Mouse (Mus musculus): Measurements from ENCODE around the gene Cacna1b.

Cacna1b gene

DNA sequence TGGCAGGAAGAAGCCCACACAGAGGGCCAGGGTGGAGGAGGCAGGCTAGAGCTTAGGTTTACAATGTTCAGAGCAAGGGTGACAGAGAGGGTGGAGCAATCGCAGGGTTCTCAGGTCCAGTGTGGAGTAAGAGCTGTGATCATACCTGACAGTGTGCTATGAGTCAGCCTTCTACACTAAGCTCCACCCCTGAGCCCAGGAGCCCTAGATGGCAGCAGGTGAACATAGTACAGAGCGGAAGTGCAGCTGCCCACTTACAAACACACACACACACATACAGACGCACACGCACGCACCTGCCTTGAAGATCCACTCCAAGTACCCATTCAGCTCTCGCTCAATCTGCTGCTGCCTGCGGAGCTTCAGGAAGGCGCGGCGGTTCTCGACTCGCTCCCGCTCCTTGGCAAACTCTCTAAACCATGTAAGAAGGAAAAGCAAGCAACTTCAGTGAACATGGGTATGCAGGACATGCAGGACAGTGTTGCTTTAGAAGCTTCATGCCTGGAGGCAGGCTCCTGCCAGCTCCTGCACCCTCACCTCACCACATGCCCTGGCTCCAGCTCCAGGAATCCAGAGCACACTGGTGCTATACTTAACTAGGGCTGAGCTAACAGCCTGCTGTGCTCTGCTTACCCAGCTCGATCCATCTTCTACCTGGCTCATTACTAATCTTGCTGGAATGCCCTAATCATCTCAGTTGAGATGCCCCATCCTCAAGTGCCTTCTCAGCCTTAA lies 43.1 kb downstream of the Cacna1b start:
- no peak for DNase-seq (ENCODE audit: low read depth, low spot score)

DNA sequence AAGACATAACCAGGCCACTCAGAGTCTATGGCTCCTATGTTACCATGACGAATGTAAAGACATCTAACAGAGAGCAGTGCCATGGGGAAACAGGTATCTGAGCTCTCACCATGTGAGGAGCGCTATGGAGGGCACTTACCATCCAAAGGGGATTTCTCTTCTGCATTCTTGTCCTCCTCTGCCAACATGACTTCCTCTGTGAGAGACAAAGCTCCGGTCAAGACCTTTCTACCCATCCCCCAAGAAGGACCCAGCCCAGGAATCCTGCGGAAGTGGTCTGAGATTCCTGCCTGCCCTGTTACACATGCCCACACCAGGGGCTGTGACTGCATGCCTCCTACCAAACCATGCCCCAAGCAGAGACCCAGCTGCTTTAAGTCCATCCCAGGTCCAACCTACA lies 44.0 kb downstream of the Cacna1b start:
- DNase-seq (ENCODE audit: low read depth, low spot score), result no peak

DNA sequence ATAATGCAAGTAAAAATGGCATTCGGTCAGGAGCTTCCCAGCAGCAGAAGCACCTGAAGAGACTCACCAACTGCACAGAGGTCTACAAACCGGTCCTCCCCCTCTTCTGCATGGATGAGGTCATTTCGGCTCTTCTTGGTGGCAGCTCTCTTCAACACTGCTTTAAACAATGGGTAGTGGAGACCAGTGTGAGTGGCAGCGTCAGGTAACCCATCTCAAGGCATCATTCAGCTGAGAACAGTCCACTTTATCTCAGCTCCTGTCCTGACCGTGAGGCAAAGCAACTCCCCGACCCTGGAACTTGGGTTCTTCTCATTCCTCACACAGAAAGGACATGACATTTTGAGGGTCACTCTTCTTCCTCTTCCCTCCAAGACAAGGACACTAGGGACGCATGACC lies 45.0 kb downstream of the Cacna1b start:
- no peak for DNase-seq (ENCODE audit: low read depth, low spot score)

DNA sequence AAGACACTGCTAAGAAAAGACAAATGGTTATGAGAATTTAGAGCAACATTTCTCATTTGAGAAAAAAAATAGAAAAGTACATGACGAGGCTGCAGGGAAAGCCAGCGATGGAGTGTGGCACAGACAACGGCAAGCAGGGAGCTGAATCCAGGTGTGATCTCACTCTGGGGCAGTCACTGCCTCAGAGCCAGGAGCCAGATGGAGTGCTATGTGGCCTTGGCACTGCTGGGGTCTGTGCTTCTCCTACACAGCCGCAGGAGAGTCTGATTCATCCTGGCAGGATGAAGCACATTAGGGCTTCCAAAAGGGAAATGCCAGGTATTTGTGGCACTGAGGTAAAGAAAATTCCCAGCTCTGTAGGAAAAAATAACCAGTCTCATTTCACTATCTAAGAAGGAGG lies 45.5 kb downstream of the Cacna1b start:
- no peak for DNase-seq (ENCODE audit: low read depth, low spot score)

DNA sequence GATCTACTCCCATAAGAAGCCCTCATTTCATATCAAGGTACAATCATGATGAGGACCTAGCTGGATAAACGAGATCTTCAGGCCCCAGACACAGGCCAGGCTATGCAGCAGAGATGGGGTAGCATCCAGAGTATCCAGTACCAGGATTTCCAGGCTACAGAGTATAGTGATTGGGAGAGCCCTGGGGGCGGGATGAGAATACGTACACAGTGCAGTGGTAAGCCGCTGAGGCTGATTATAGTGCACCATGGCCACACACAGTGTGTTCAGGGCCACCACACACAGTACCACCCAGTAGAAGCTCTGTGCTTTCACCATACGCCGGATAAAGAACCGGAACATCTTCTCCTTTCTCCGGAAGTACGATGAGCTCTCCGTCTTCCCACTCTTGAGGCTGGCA lies 57.0 kb downstream of the Cacna1b start:
- DNase-seq (ENCODE audit: low read depth, low spot score), result no peak

DNA sequence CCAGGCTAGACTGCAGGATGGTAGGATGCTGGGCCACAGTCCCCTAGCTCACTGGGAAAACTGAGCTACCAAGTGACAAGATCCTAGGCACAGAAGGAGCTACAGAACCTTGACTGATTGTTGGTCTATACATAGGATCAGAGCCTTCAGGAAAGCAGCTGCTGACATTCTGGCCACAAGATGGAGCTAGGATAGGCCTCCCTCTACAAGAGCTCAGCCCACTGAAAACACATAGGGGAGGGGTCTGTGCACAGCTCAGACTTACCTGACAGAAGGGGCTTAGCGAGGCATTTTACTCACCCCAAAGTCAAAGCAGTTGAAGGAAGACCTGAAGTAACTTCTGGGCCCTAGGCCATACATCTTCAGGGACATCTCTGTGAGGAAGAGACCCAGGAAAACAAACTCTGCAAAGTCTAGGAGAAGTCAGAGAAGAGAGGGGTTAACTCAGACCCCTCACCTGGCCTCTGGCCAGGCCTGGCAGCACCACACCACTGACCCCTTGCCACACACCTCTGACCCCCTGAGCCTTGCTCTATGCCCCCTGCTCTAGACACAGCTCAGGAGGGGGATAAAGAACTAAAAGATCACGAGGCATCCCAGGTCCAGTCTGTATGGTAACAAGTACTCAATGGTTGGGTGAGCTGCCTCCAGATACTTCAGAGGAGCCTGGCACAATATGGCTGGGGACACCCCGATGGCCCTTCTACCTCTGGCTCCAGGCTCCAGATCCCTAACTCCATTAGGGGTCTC lies 60.6 kb downstream of the Cacna1b start:
- no peak for DNase-seq (ENCODE audit: low read depth, low spot score)

DNA sequence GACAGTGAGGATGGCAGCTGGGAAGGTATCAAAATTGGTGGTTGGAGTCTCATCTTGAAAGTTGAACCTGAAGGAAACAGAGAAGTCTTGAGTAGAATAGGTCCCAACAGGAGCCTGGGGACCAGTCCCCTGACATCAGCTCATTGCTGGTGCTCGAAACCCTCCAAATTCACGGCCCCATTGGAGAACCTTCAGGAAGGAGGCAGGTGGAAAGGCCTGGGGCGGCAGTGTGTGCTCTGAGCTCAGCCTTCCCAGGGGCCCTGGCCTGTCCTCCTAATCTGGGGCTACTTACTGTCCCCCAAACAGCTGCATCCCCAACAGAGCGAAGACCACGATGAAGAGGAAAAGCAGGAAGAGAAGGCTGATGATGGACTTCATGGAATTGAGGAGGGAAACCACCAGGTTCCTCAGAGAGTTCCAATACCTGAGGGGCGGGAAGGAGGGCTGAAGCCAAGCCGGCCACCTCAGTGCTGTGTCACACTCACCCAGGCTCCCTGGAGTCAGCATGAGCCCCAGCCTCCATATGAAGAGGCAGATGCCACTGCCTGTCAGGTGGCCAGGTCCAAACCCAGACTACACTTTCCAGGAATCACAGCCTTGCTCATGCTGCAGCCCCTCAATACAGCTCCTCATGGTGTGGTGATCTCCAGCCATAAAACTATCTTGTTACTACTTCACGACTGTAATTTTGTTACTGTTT lies 65.5 kb downstream of the Cacna1b start:
- DNase-seq (ENCODE audit: low read depth, low spot score), result no peak

DNA sequence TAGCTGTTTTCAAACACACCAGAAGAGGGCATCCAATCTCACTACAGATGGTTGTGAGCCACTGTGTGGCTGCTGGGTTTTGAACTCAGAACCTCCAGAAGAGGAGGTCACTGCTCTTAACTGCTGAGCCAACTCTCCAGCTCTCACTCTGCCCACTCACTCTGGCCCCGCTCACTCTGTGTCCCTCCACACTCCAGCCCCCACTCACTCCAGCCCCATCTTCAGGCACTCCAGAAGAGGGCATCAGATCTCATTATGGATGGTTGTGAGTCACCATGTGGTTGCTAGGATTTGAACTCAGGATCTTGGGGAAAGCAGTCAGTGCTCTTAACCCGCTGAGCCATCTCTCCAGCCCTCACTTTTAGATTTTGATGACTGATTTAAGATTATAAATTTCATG lies 70.6 kb downstream of the Cacna1b start:
- no peak for DNase-seq (ENCODE audit: low read depth, low spot score)

DNA sequence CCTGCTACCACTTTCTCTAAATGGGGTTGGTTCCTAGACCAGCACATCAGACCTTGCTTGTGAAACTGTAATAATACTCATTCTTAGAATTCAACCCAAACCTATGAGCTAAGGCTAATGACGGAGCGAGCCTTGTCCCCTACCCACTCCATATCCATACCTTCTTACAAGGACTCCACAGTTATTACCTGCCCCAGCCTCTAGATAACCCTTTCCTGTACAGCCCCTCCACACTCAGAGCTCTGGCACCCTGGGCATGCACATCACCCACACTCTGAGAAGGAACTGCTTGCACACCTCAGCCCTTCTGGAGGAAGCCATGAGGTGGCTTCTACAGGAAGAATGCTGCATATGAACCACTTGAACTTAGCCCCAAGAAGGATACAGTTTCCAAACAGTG lies 72.6 kb downstream of the Cacna1b start:
- DNase-seq (ENCODE audit: low read depth, low spot score), result no peak

DNA sequence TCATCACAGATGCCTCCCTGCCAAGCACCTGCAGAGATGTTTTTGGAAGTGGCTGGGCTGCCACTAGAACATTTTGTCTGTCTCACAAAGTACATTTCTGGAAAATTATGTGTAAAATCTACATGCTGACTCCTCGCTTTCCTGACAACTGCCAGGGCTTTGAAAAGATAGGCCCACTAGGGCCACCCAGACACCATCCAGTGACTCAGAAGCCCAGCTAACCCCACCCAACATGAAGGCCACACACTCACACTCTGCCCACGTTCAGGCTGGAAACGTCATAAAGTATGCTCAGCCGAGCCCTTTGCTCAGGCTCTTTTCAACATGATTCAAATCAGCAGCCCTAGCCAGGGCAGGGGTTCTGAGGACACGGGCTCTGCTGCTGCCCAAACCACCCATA lies 77.6 kb downstream of the Cacna1b start:
- no peak for DNase-seq (ENCODE audit: low read depth, low spot score)

DNA sequence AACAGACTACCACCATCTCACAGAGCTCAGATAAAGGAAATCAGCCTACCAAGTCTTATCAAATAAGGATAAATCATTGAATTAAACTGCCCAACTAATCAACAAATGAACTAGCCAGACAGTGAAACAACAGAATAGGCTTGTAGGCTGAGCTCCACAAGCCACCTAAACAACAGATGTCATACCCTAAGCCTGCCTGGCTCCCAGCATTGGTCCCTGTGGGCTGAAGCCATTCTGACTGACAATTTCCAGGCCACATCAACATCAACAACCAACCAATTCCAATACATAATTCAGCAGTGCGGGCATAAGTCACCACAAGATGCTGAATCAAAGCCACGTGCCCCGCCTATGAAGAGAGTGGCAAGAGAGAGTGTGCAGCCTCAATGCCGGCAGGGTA lies 78.2 kb downstream of the Cacna1b start:
- no peak for DNase-seq (ENCODE audit: low read depth, low spot score)

DNA sequence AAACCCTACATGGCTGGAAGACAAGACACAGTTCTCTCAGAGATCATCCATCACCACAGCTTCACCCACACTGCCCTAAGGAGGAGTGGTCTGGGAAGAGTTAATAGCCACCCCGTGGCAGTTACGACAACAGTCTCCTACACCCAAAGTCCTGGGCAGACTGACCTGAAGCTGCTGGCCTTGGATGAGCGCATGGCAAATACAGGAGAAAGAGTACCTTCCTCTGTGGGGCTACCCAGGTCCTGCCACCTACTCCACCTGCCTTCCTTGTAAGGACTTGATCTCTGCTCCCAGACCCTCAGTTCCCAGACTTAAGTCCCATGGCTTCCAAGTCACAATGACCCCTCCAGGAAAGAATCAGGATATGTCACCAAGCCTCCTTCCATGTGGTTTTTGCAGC lies 79.7 kb downstream of the Cacna1b start:
- DNase-seq (ENCODE audit: low read depth, low spot score), result no peak

DNA sequence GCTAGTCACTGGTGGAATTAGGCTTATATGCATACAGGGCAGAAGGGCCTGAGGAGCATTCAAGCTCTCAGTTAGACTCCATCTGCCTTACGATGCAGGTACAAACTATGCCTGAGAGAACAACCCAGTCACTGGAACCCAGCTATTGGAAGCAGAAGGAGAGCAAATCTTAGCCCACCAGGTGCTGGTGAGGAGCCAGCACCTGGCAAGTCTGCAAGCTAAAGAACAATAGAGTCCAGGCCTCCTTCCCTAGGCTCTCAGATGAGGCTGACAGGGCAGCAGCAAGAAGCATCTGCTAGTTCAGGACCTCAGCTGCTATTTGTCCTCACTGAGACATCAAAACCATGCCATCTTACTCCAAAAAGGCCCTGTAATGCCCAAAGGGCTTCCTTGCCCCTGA lies 82.2 kb downstream of the Cacna1b start:
- no peak for DNase-seq (ENCODE audit: low read depth, low spot score)

DNA sequence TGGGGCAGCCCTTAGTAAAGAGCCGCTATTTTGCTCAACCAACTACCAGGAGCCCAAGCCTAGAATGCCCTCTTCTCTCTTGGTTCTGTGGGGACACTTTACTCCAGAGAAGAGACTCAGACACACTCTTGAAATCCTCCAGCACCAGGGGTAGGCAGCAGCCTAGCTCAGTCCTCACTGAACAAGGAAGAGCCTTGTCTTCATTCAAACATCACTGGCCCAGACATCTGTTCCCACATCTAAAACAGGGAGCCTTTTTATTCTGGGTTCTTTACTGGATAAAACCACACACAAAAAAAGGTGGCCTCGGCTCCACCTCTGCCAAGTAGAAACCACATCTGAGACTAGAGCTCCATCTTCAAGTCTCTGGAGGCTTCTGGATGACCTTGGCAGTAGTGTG lies 82.8 kb downstream of the Cacna1b start:
- DNase-seq (ENCODE audit: low read depth, low spot score), result no peak

DNA sequence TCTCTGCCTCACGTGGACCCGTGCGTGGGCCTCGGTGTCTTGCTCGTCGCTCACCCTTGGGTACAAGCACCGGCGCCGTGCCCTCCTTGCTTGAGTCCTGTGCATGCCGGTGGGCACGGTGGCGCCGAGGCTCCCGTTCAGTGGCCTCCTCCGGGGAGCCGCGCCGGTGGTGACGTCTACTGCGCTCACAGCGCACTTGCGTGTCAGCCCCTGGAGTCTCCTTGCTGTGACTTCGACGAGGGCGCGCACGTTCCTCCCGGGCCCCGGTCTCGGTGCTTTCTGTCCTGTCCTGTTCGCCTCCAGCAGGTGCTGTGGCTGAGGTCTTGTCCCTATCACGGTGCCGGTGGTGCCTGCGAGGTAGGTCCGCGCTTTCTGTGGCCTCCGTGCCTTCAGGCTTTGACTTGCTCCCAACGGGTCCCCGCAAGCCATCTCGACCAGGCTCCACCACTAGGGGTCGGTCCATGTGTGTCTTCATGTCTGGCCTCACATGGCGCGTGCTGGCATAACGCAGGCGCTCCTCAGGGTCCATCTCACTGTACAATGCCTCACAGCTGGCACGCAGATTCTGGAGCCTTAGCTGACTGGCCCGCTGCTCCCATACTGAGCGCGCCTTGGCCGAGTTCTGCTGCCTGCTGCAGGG lies 83.8 kb downstream of the Cacna1b start:
- peak; percentile 60 for DNase-seq (ENCODE audit: low read depth, low spot score)

DNA sequence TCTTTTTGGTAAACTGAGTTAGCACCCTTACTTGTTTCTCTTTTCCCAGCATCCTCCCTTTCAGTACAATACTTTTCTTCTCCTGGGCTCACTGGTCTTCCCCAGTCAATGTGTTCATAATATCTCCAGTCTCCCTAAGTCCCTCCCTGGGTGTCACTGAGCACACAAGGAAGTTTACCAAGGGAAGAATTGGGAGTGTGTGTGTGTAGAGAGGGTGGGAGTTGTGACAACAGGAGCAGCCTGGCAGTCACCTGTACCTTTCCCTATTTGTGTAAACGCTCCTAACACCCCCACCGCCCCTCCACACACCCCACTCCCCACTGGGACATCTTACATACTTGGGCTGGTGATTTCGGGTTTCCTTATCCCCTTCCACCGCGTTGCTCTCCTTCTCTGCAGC lies 84.4 kb downstream of the Cacna1b start:
- no peak for DNase-seq (ENCODE audit: low read depth, low spot score)

DNA sequence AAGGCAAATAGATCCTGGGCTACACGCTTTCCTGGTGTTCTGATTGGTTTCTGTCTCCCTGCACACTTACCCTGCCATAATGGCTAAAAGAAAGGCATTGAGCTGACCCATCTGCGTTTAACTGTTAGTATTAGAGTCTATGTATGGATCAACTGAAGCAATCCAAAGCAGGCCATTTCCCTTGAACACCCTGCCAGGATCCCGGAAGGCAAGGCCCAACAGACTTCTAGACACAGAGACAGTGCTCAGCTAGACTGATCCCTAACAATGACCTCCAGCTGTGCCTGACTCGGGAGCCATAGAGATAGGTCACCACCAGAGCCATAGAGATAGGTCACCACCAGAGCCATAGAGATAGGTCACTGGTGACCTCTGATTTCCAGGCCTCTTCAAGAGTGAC lies 84.8 kb downstream of the Cacna1b start:
- no peak for DNase-seq (ENCODE audit: low read depth, low spot score)

DNA sequence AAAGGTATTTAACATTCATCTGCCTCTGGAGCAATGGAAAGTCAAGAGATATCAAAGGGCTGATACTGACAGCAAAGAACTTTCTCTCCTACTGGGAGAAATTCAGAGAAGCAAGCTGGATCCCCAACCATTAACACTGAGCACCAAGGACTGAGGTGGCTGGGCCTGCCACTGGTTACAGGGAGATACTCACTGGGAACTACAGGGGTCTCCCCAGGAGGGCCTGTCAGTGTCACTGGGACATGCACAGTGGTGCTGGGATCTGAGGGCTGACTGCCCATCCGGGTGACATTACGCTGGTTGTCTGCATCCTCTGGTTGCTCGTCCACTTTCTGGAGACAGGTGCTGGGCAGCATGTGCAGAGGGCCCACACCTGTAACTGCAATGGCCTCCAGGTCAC lies 85.3 kb downstream of the Cacna1b start:
- DNase-seq (ENCODE audit: low read depth, low spot score), result no peak

DNA sequence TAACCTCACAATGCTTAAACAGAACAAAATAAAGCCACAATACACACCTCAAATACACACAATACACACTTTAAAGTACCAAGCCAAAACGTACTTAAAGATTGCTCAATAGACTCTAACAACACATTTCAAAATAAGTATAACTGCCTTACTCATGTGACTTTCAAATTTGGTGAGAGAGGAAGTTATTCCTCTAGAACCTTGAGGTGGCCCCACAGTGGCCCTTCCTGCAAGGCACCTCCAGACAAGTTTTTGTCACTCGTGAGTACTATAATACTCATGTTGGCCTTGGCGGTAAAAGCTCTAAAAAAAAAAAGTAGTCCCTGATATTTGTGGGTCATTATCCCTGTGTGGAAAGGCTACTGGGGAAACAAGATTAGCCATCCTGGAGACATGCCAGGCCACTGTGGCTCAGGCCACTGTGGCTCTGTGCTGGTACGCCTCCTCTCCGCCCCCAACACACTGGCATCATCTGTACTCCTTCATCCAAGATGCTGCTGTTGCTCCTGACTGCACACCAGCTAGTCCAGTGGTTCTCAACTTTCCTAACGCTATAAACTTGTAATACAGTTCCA lies 88.4 kb downstream of the Cacna1b start:
- DNase-seq (ENCODE audit: low read depth, low spot score), result no peak

DNA sequence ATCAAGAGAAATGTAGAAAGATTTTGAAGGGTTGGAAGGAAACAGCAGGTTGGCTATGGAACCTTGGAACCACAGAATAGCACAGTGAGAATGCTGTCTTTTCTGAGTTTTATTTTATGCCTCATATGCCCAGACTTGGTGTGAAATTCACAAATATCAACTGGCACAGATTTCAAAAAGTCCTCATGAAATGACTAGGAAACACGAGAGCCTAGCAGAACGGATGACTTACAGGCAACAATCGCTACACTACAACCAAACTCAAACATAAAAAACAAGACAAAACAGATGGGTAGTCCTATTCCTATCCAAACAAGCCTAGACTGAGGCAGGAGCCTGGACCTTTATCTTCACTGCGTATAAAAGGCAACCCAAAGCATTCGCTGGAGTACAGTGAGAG lies 94.4 kb downstream of the Cacna1b start:
- DNase-seq (ENCODE audit: low read depth, low spot score), result no peak

DNA sequence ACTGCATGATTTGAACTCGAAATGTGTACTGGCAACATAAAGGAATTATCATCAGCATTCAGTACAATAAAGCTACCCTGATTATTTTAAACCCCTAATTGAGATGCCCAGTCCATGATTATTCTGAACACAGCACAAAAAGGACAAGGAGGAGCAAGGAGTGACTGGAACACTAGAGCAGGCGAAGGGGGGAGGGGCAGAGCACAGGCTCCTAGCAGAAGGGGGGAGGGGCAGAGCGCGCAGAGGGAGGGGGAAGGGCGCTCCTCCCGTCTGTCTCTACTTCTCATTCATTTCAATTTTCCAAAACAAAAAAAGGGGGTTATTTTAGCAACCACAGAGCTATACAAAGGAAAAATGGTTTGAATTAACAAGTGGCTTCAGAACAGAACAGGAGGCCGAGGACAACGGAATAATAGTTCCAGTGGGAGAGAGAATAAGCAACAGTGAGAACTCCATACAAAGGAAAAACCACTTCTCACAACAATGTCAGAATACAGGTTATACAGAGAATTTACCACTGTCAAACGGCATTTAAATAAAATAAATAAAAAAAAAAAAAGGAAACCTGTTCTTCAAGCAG lies 98.2 kb downstream of the Cacna1b start:
- peak; percentile 27 for DNase-seq (ENCODE audit: low read depth, low spot score)

Measured in forelimb bud, embryonic 11.5 days (tissue).